Mouse (Mus musculus) limb, embryonic 13.5 days (tissue): ENCODE measurements at regions not wholly inside any gene's neighbourhood (a gene's known extent, or its start where the extent isn't known, plus 50 kb on each side); places are given as distances from the start of the nearest gene placed in this dataset.
A peak's percentile ranks its signal among the peaks of the same experiment; 100 is the strongest.

Experiments
- ATAC-seq: fragments of 200-750 bp; cut with Nextera tagmentation; 2 replicates; pipeline ENCODE4 v1.8.0; 2017; ENCODE audit warnings: low read depth, moderate number of reproducible peaks, moderate TSS enrichment; ENCODE audit not compliant: low FRiP score
- H3K27ac ChIP-seq: fragments of 300-500 bp; sonication (generic); 2 replicates; pipeline ENCODE4 v1.5.1; 2015; ENCODE audit warnings: inconsistent platforms, mild to moderate bottlenecking, moderate library complexity
- H3K27me3 ChIP-seq: fragments of 300-500 bp; sonication (generic); 2 replicates; pipeline ENCODE4 v1.6.1; 2015; ENCODE audit warnings: mild to moderate bottlenecking, inconsistent platforms
- H3K36me3 ChIP-seq: fragments of 300-500 bp; sonication (generic); 2 replicates; pipeline ENCODE4 v1.6.1; 2015; ENCODE audit warnings: inconsistent platforms, mild to moderate bottlenecking, moderate library complexity
- H3K4me1 ChIP-seq: fragments of 300-500 bp; sonication (generic); 2 replicates; pipeline ENCODE4 v1.6.1; 2015; ENCODE audit warnings: inconsistent platforms
- H3K4me2 ChIP-seq: fragments of 300-500 bp; sonication (generic); replicated peaks from 2 replicates; pipeline ENCODE4 v1.6.1; 2015; ENCODE audit warnings: inconsistent platforms, mild to moderate bottlenecking, moderate library complexity
- H3K4me3 ChIP-seq: fragments of 300-500 bp; sonication (generic); 2 replicates; pipeline ENCODE4 v1.5.1; 2015; ENCODE audit warnings: moderate library complexity, mild to moderate bottlenecking, inconsistent platforms
- H3K9ac ChIP-seq: fragments of 300-500 bp; sonication (generic); 2 replicates; pipeline ENCODE4 v1.6.1; 2015; ENCODE audit warnings: mild to moderate bottlenecking, inconsistent platforms
- H3K9me3 ChIP-seq: fragments of 300-500 bp; sonication (generic); 2 replicates; pipeline ENCODE4 v1.6.1; 2016; ENCODE audit warnings: inconsistent platforms
- WGBS: fragments of 180-500 bp; shearing (Covaris S2); methylation state at CpG from one replicate; pipeline ENCODE4 v1.1.7; 2015; 5-methylcytosine and 5-hydroxymethylcytosine counted together

DNA sequence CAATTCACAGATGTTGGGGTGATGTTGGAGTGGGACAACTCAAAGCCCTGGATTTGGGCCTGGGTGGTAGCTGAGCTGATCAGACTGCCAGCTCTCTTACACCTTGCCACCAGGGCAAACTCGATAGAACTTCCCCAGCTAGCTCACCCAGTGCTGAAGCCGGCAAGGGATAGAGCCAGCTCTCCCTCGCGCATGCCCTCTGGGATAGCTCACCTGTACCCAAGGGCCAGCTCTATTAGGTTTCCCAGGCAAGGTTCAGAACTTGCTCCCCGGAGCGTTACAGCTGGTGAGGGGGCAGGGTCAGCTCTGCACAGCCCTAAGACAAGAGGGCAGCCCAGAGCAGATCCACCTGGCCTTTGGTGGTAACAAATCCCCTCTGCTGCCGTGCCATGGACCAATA, 54.1 kb upstream of the 1700012A03Rik start:
- Histone ChIP-seq H3K4me3 (no peak overlapping the region), H3K4me1 (no peaks in the 10 kb centered on the region), H3K9me3 (no peaks in the 10 kb centered on the region), H3K4me2 (no peak overlapping the region), H3K9ac (no peak overlapping the region), H3K27ac (no peak overlapping the region), H3K27me3 (no peaks in the 10 kb centered on the region), H3K36me3 (no peaks in the 10 kb centered on the region)
- WGBS = 79% methylated on average over 7 of the region's 7 CpGs
- ATAC-seq = no peak

DNA sequence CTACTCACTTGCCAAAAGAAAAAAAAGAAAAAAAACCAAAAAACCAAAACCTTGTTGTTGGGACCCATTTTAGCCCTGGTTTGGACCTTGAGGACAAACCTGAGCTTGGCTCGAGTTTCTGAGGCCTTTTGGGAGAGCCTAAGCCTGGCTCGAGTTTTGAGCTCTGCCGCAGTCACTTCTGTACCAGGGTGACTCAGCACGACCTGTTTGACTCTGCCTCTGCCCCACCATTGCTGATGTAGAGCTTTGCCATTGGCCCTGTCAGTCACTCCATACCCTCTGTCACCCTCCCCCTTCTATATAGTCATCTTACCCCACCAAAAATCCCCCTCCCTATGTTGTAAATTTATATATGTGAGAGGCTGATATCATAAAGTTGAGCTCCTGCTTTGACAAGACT, 54.8 kb upstream of the 1700012A03Rik start:
- no peak overlapping the region for H3K9ac ChIP-seq
- H3K9me3 ChIP-seq = no peaks in the 10 kb centered on the region
- no peaks in the 10 kb centered on the region for H3K4me1 ChIP-seq
- no peaks in the 10 kb centered on the region for H3K27me3 ChIP-seq
- no peaks in the 10 kb centered on the region for H3K36me3 ChIP-seq
- H3K4me3 ChIP-seq = no peak overlapping the region
- ATAC-seq = no peak
- no peak overlapping the region for H3K27ac ChIP-seq
- no peak overlapping the region for H3K4me2 ChIP-seq
- 72% methylated on average over 4 of the region's 4 CpGs for WGBS

DNA sequence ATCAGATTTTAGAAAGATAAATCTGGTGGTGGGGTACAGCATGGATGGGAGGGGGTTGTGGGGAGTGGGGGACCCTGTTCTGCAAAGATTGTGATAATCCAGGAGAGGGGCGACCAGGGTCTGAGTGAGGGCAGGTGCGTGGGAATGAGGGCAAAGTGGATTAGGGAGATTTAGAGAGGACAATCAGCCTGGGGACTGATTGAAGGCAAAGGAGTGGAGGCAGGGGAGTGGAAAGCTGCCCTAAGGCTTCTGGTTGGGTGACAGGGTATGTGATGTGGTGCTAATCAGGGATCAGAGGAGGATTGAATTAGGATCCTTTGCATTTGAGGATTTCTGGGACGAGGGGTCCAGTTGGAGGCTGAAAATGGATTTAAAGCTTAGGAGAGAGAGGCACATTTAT, 64.3 kb upstream of the 1700012A03Rik start:
- Histone ChIP-seq H3K9me3 (no peaks in the 10 kb centered on the region), H3K4me2 (no peak overlapping the region), H3K27me3 (peaks cover 6% of the 10 kb centered on the region; the same call in 1 of the 2 replicates), H3K4me3 (no peak overlapping the region), H3K27ac (no peak overlapping the region), H3K4me1 (no peaks in the 10 kb centered on the region), H3K9ac (no peak overlapping the region), H3K36me3 (no peaks in the 10 kb centered on the region)
- no peak for ATAC-seq
- 53% methylated on average over 3 of the region's 3 CpGs for WGBS

DNA sequence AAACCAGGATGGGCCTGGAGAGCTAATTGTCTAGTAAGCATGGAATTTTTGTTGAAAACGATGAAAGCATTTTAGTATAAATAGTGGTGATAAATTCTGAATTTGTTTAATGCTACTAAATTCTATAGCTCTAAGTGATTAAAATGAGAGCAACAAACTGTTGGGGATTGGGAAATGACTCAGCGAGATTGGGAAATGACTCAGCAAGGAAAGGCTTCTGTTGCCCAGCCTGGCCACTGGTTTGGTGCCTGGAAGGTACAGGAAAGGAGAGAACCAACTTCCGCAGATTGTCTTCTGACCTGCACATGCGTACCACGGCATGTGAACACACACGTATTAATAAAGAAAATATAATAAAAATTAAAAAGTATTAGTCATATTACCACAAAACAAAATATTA, 73.3 kb upstream of the 1700012A03Rik start:
- Histone ChIP-seq H3K4me3 (no peak overlapping the region), H3K9ac (no peak overlapping the region), H3K4me2 (no peak overlapping the region), H3K9me3 (no peaks in the 10 kb centered on the region), H3K27me3 (no peaks in the 10 kb centered on the region), H3K36me3 (no peaks in the 10 kb centered on the region), H3K4me1 (no peaks in the 10 kb centered on the region), H3K27ac (no peak overlapping the region)
- 93% methylated on average over 6 of the region's 6 CpGs for WGBS
- no peak for ATAC-seq

DNA sequence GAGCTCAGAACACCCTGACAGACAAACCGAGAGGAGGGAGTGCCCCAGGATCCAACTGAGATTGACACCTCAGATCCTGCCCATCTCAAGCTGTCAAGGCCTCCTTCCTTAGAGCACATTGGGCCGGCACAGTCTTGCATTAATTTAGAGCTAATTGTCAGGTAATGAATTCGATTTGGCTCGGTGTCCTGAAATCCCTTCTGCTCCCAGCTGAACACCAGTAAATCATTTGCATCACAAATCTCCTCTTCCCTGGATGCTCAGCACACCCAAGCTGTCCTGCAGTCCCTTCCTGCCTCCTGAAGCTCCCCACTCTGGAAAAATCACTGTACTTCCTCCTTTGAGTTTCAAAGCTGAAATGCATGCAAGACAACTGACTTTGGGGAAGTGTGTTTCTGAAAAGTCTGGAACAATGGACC, 102.0 kb upstream of the 1700012A03Rik start:
- 28% methylated on average over 4 of the region's 4 CpGs for WGBS
- no peak overlapping the region for H3K4me2 ChIP-seq
- H3K4me1 ChIP-seq = no peaks in the 10 kb centered on the region
- H3K9ac ChIP-seq = no peak overlapping the region
- 0 out of 2 replicates have a peak, but pooled peaks cover 2% of the 10 kb centered on the region for H3K27me3 ChIP-seq
- no peaks in the 10 kb centered on the region for H3K36me3 ChIP-seq
- H3K4me3 ChIP-seq = no peak overlapping the region
- no peak for ATAC-seq
- no peaks in the 10 kb centered on the region for H3K9me3 ChIP-seq
- H3K27ac ChIP-seq = no peak overlapping the region

DNA sequence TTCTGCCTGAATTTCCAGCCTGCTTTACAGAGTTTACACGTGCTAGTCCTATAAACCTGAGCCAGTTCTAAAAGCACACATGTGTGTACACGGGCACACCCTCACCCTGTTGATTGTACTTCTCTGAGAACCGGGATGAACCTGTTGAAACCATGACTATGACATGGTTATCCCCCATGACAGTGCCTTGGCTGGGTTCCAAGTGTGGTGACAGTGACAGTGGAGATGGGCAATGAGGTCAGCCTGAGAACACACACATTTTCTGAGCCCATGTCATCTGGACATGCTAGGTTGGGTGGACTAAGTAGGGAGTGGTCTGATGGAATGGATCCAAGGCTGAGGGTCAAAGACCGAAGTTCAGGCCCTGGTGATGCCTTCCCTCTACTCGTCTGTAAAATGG, 103.5 kb upstream of the 1700012A03Rik start:
- Histone ChIP-seq H3K9me3 (no peaks in the 10 kb centered on the region), H3K4me1 (no peaks in the 10 kb centered on the region), H3K27me3 (peaks cover 8% of the 10 kb centered on the region; the same call in 1 of the 2 replicates), H3K36me3 (no peaks in the 10 kb centered on the region), H3K4me3 (no peak overlapping the region), H3K27ac (no peak overlapping the region), H3K9ac (no peak overlapping the region), H3K4me2 (no peak overlapping the region)
- no peak for ATAC-seq
- WGBS = 83% methylated on average over 5 of the region's 5 CpGs

DNA sequence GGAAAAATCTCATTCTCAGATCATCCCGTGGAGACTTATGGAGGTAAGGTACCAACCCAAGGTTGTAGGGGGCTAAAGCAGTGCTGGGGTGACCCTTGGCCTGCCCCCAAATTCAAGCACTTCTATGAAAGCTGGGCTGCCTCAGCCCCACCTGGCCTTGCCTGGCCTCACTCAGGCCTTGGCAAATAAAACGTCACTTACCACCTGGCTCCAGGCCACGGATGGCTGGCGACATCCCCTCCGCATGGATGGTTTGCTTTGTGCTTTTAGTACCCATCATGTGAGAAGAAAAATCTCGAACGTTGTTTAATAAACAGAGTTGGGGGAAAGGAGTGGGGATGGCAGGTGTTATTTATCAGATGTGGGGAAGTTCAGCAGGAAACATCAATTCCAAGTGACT, 104.7 kb upstream of the 1700012A03Rik start:
- no peaks in the 10 kb centered on the region for H3K4me1 ChIP-seq
- 67% methylated on average over 7 of the region's 7 CpGs for WGBS

DNA sequence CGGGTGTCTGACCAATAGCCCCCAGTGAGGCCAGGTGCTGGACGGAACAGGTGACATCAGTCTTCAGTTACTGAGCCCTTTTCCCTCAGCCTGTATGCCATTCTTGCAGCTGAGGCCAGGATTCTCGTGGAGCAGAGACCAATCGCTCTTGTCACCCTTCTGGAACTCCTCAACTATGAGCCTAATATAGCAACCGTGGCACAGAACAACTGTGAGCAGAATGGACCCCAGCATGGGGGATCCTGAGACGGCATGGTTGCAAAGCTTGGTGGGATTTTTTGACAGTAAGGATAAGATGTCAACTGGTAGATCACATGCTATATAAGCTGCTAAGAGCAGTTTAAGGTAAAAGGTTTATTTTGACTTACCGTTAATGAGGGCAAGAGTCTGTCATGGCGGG, 105.5 kb upstream of the 1700012A03Rik start:
- H3K27ac ChIP-seq = no peak overlapping the region

More for the DNA sequence above, 104.7 kb upstream of the 1700012A03Rik start:
- no peak overlapping the region for H3K4me3 ChIP-seq
- no peaks in the 10 kb centered on the region for H3K36me3 ChIP-seq
- H3K4me2 ChIP-seq = no peak overlapping the region
- H3K9ac ChIP-seq = no peak overlapping the region
- no peak for ATAC-seq
- H3K27me3 ChIP-seq = peaks cover 14% of the 10 kb centered on the region; the same call in 1 of the 2 replicates
- no peaks in the 10 kb centered on the region for H3K9me3 ChIP-seq
- no peak overlapping the region for H3K27ac ChIP-seq

DNA sequence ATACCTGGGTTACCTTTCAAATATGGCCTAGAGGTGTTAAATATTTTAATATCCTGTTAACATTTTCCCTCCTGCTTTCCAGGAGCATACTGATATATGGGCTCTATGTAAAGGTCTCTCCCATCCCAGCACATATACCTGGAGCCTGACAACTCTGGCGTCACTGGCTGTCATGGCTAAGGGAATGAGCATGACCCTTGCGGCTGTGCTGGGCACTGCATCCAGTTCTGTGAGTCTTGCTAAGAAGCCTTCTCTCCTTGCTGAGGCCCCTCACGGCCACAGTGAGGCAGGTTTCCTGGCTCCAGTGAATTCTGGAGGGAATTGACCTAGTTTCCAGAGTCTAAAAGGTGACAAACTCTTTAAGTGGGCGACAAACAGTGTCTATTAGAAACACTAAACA, 107.3 kb upstream of the 1700012A03Rik start:
- no peaks in the 10 kb centered on the region for H3K36me3 ChIP-seq
- H3K27ac ChIP-seq = no peak overlapping the region
- no peak for ATAC-seq
- no peak overlapping the region for H3K9ac ChIP-seq
- no peak overlapping the region for H3K4me2 ChIP-seq
- 46% methylated on average over 4 of the region's 4 CpGs for WGBS
- H3K4me3 ChIP-seq = no peak overlapping the region
- H3K9me3 ChIP-seq = no peaks in the 10 kb centered on the region
- H3K27me3 ChIP-seq = peaks cover 17% of the 10 kb centered on the region
- 0 out of 2 replicates have a peak, but pooled peaks cover 5% of the 10 kb centered on the region for H3K4me1 ChIP-seq

More for the DNA sequence above, 105.5 kb upstream of the 1700012A03Rik start:
- no peak for ATAC-seq
- Histone ChIP-seq H3K4me2 (no peak overlapping the region), H3K9me3 (no peaks in the 10 kb centered on the region), H3K9ac (no peak overlapping the region), H3K4me1 (no peaks in the 10 kb centered on the region), H3K36me3 (no peaks in the 10 kb centered on the region), H3K27me3 (peaks cover 13% of the 10 kb centered on the region; the same call in 1 of the 2 replicates), H3K4me3 (no peak overlapping the region)
- WGBS = 89% methylated on average over 8 of the region's 8 CpGs

DNA sequence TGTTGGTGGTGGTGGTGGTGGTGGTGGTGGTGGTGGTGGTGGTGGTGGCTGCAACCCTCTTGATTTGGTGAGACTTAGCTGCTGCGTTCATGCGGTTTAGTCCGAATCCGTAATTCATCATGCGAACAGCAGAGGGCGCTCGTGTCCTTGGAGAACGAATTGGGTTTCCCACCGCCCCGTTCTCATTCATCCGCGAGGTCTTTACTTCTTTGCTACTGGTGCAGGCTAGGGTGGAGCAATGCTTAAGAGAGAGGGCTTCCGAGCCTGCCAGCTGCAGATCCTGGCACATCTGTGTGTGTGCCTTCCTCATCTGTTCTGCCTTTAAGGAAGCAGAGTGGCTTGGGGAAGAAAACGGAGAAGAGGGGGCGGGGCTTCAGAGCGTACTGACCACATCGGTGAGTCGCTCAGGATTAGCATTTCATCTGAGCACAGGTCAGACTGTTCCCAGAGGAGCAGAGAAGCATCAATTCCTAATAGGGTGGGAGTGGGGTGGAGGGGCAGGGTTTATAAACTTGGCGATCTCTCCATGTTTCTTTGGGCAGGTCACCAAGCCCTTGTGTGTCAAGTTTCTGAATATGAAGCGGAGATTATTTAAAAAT, 111.7 kb upstream of the 1700012A03Rik start:
- Histone ChIP-seq H3K4me2 (peak overlapping the region; percentile 79), H3K9me3 (no peaks in the 10 kb centered on the region), H3K27me3 (peaks cover 34% of the 10 kb centered on the region), H3K27ac (no peak overlapping the region), H3K4me3 (peak overlapping the region; percentile 40), H3K4me1 (peaks cover 10% of the 10 kb centered on the region), H3K36me3 (no peaks in the 10 kb centered on the region), H3K9ac (no peak overlapping the region)
- peak; percentile 74 for ATAC-seq
- 5% methylated on average over 20 of the region's 20 CpGs for WGBS

DNA sequence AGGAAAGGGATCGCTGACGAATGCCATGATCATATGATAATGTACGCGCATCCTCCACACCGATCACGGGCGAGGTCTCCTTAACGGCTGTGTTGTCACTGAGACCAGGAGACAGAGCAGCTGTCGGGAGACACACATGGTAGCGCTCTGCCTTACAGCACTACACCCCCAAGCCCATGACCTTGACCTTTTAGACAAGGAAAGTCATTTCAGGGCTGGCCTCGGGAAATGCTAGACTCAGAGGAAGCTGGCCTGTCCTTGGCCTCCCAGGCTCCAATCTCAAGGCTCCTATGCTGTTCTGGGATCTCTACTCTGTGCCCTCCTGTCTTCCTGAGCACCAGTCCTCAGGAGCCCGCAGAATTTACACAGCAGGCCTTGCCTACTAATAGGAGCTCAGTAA, 112.9 kb upstream of the 1700012A03Rik start:
- no peak overlapping the region for H3K4me3 ChIP-seq
- H3K27ac ChIP-seq = no peak overlapping the region
- no peak overlapping the region for H3K9ac ChIP-seq
- H3K9me3 ChIP-seq = no peaks in the 10 kb centered on the region
- peaks cover 33% of the 10 kb centered on the region for H3K27me3 ChIP-seq
- no peak overlapping the region for H3K4me2 ChIP-seq
- WGBS = 83% methylated on average over 12 of the region's 12 CpGs
- H3K4me1 ChIP-seq = peaks cover 10% of the 10 kb centered on the region
- no peaks in the 10 kb centered on the region for H3K36me3 ChIP-seq
- ATAC-seq = no peak

DNA sequence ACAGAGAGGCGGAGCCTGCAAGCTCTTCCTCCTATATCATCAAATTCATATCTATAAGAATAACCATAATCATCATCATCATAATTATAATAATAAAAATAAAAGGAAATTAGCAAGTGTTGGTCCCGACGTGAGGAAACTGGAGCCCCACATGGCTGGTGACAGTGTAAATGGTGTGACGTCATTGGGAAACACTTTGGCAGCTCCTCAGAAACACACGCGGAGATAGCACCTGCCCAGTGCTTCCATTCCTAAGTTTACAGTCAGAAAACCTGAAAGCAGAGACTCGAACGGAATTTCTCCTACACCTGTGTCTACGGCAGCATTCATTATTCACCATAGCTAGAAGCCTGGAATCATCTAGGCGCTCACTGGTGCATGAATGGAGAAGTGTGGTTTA, 115.2 kb upstream of the 1700012A03Rik start:
- H3K4me3 ChIP-seq = no peak overlapping the region
- H3K9me3 ChIP-seq = no peaks in the 10 kb centered on the region
- H3K27me3 ChIP-seq = peaks cover 21% of the 10 kb centered on the region
- no peak overlapping the region for H3K4me2 ChIP-seq
- no peaks in the 10 kb centered on the region for H3K36me3 ChIP-seq
- H3K27ac ChIP-seq = no peak overlapping the region
- H3K4me1 ChIP-seq = peaks cover 10% of the 10 kb centered on the region
- WGBS = 86% methylated on average over 10 of the region's 10 CpGs
- no peak overlapping the region for H3K9ac ChIP-seq
- ATAC-seq = no peak

DNA sequence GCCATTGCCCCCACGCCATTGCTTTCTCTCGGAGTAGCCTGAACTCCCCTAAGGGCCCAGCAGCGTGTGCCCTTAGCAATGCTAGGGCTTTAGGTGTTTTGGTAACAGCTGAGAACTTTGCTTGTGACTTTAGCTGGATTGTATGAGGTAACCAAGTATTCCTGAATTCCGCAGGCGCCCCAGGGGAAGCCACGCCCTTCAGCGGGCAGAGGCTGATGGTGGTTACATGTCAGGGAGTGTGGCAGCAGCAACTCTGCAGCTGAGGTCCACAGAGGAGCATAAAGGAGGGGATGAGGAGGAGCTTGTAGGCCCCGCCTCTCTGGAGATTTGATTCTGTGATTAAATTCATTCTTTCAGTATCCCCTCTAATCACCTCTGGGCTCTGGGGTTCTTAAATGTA, 116.1 kb upstream of the 1700012A03Rik start:
- no peak overlapping the region for H3K4me2 ChIP-seq
- no peak overlapping the region for H3K4me3 ChIP-seq
- H3K27me3 ChIP-seq = peaks cover 19% of the 10 kb centered on the region
- H3K27ac ChIP-seq = no peak overlapping the region
- 70% methylated on average over 8 of the region's 8 CpGs for WGBS
- no peaks in the 10 kb centered on the region for H3K36me3 ChIP-seq
- no peak for ATAC-seq
- H3K9ac ChIP-seq = no peak overlapping the region
- H3K9me3 ChIP-seq = no peaks in the 10 kb centered on the region
- H3K4me1 ChIP-seq = peaks cover 10% of the 10 kb centered on the region
